Mouse (Mus musculus): ENCODE results near the gene H2-T24. TPM values are rescaled to one million over a fixed set of nuclear protein-coding genes. Genes with fewer than 3 reads are reported as not detected.
"Not testable (repeated sequence)": the region's sequence is repeated elsewhere in the genome, so short reads cannot be mapped to it uniquely, and the experiment has no call there.

The H2-T24 gene
- polyA plus RNA-seq, 1 experiment from 2014 or later: 1.8 TPM

GRCm38 (mm10) chr17:36035010-36035638 is 14.8 kb upstream of the H2-T24 start:
- H3K36me3 ChIP-seq (ENCODE audit: control insufficient read depth, insufficient read depth, low read length); H3K9ac ChIP-seq (ENCODE audit: low read depth, low read length); H3K4me1 ChIP-seq (ENCODE audit: control insufficient read depth, insufficient read depth, low read length); H3K9me3 ChIP-seq (ENCODE audit: control insufficient read depth, low read length); H3K27me3 ChIP-seq (replicated peaks; ENCODE audit: control insufficient read depth, insufficient read depth, low read length); H3K4me3 ChIP-seq (ENCODE audit: low read length); H3K27ac ChIP-seq (ENCODE audit: low read length); H3K4me2 ChIP-seq (ENCODE audit: low read depth, low read length): not testable (repeated sequence)
- 22% methylated on average over 3 of the region's 3 CpGs for WGBS
- ATAC-seq: peak; percentile 51

- H3K4me1 ChIP-seq (ENCODE audit: control insufficient read depth, insufficient read depth, low read length); H3K4me2 ChIP-seq (ENCODE audit: low read depth, low read length); H3K9me3 ChIP-seq (ENCODE audit: control insufficient read depth, low read length); H3K27me3 ChIP-seq (replicated peaks; ENCODE audit: control insufficient read depth, insufficient read depth, low read length); ATAC-seq; H3K4me3 ChIP-seq (ENCODE audit: low read length); H3K9ac ChIP-seq (ENCODE audit: low read depth, low read length); H3K27ac ChIP-seq (ENCODE audit: low read length); H3K36me3 ChIP-seq (ENCODE audit: control insufficient read depth, insufficient read depth, low read length): not testable (repeated sequence)
- WGBS: 54% methylated on average over 3 of the region's 3 CpGs
Observed at GRCm38 (mm10) chr17:36034524-36034923, 14.2 kb upstream of the H2-T24 start.

- H3K27me3 ChIP-seq (replicated peaks; ENCODE audit: control insufficient read depth, insufficient read depth, low read length); H3K9me3 ChIP-seq (ENCODE audit: control insufficient read depth, low read length); H3K36me3 ChIP-seq (ENCODE audit: control insufficient read depth, insufficient read depth, low read length); H3K27ac ChIP-seq (ENCODE audit: low read length); H3K4me1 ChIP-seq (ENCODE audit: control insufficient read depth, insufficient read depth, low read length): not testable (repeated sequence)
- peak; percentile 70 for ATAC-seq
- Histone ChIP-seq H3K4me3 (ENCODE audit: low read length) (peak within 1 kb of the TSS; percentile 59), H3K4me2 (ENCODE audit: low read depth, low read length) (peak within 1 kb of the TSS; percentile 81), H3K9ac (ENCODE audit: low read depth, low read length) (peak within 1 kb of the TSS; percentile 65)
- 3% methylated on average over 25 of the region's 25 CpGs for WGBS
Observed at GRCm38 (mm10) chr17:36032351-36032875, 12.1 kb upstream of the H2-T24 start, which contains the start of gene H2-T23. TSS of gene H2-T23 (minus strand) at chr17:36032855.

- H3K27ac ChIP-seq (ENCODE audit: low read length); H3K9me3 ChIP-seq (ENCODE audit: control insufficient read depth, low read length); H3K27me3 ChIP-seq (replicated peaks; ENCODE audit: control insufficient read depth, insufficient read depth, low read length); H3K4me1 ChIP-seq (ENCODE audit: control insufficient read depth, insufficient read depth, low read length); H3K36me3 ChIP-seq (ENCODE audit: control insufficient read depth, insufficient read depth, low read length): not testable (repeated sequence)
- Histone ChIP-seq H3K4me2 (ENCODE audit: low read depth, low read length) (peak overlapping the region; percentile 81), H3K4me3 (ENCODE audit: low read length) (peak overlapping the region; percentile 59), H3K9ac (ENCODE audit: low read depth, low read length) (peak overlapping the region; percentile 65)
- ATAC-seq: peak; percentile 58
- 2% methylated on average over 40 of the region's 40 CpGs for WGBS
Observed at GRCm38 (mm10) chr17:36031583-36032331, 11.4 kb upstream of the H2-T24 start.

- H3K9ac ChIP-seq (ENCODE audit: low read depth, low read length); H3K36me3 ChIP-seq (ENCODE audit: control insufficient read depth, insufficient read depth, low read length); ATAC-seq; H3K9me3 ChIP-seq (ENCODE audit: control insufficient read depth, low read length); H3K27me3 ChIP-seq (replicated peaks; ENCODE audit: control insufficient read depth, insufficient read depth, low read length); H3K4me1 ChIP-seq (ENCODE audit: control insufficient read depth, insufficient read depth, low read length); H3K27ac ChIP-seq (ENCODE audit: low read length): not testable (repeated sequence)
- H3K4me3 ChIP-seq (ENCODE audit: low read length): peak overlapping the region; percentile 59; the same call in 1 of the 2 replicates
- peak overlapping the region; percentile 81 for H3K4me2 ChIP-seq (ENCODE audit: low read depth, low read length)
- 61% methylated on average over 8 of the region's 8 CpGs for WGBS
Observed at GRCm38 (mm10) chr17:36030703-36031582, 10.6 kb upstream of the H2-T24 start.

GRCm38 (mm10) chr17:36030046-36030702 is 9.8 kb upstream of the H2-T24 start:
- H3K27ac ChIP-seq (ENCODE audit: low read length); H3K36me3 ChIP-seq (ENCODE audit: control insufficient read depth, insufficient read depth, low read length); ATAC-seq; H3K4me2 ChIP-seq (ENCODE audit: low read depth, low read length); H3K27me3 ChIP-seq (replicated peaks; ENCODE audit: control insufficient read depth, insufficient read depth, low read length); H3K4me3 ChIP-seq (ENCODE audit: low read length); H3K4me1 ChIP-seq (ENCODE audit: control insufficient read depth, insufficient read depth, low read length); H3K9ac ChIP-seq (ENCODE audit: low read depth, low read length); H3K9me3 ChIP-seq (ENCODE audit: control insufficient read depth, low read length): not testable (repeated sequence)
- WGBS: 67% methylated on average over 2 of the region's 4 CpGs

- H3K27ac ChIP-seq (ENCODE audit: low read length): no peak overlapping the region
- H3K4me1 ChIP-seq (ENCODE audit: control insufficient read depth, insufficient read depth, low read length): peaks cover 5% of the 10 kb centered on the region; the same call in 1 of the 2 replicates
- no peak overlapping the region for H3K4me2 ChIP-seq (ENCODE audit: low read depth, low read length)
- ATAC-seq: no peak
- no peak overlapping the region for H3K9ac ChIP-seq (ENCODE audit: low read depth, low read length)
- no peaks in the 10 kb centered on the region for H3K36me3 ChIP-seq (ENCODE audit: control insufficient read depth, insufficient read depth, low read length)
- WGBS: 87% methylated on average over 7 of the region's 7 CpGs
- H3K4me3 ChIP-seq (ENCODE audit: low read length): no peak overlapping the region
- H3K9me3 ChIP-seq (ENCODE audit: control insufficient read depth, low read length): no peaks in the 10 kb centered on the region
- H3K27me3 ChIP-seq (replicated peaks; ENCODE audit: control insufficient read depth, insufficient read depth, low read length): no peaks in the 10 kb centered on the region
Observed at GRCm38 (mm10) chr17:36028879-36029619, 8.7 kb upstream of the H2-T24 start.

GRCm38 (mm10) chr17:36027663-36028062 is 7.3 kb upstream of the H2-T24 start:
- Histone ChIP-seq H3K27me3 (replicated peaks; ENCODE audit: control insufficient read depth, insufficient read depth, low read length) (no peaks in the 10 kb centered on the region), H3K9ac (ENCODE audit: low read depth, low read length) (no peak overlapping the region), H3K9me3 (ENCODE audit: control insufficient read depth, low read length) (no peaks in the 10 kb centered on the region), H3K27ac (ENCODE audit: low read length) (no peak overlapping the region), H3K4me3 (ENCODE audit: low read length) (no peak overlapping the region), H3K4me1 (ENCODE audit: control insufficient read depth, insufficient read depth, low read length) (peaks cover 9% of the 10 kb centered on the region), H3K4me2 (ENCODE audit: low read depth, low read length) (no peak overlapping the region), H3K36me3 (ENCODE audit: control insufficient read depth, insufficient read depth, low read length) (no peaks in the 10 kb centered on the region)
- WGBS: 82% methylated on average over 4 of the region's 4 CpGs
- ATAC-seq: no peak

All from intestine, embryonic 16.5 days (tissue).